Mouse (Mus musculus) macrophage (primary cell): ENCODE measurements around the gene Pdxdc1. TPM values are rescaled to one million over a fixed set of nuclear protein-coding genes. Genes with fewer than 3 reads are reported as not detected.
"Not testable (repeated sequence)": the region's sequence is repeated elsewhere in the genome, so short reads cannot be mapped to it uniquely, and the experiment has no call there.

Source experiments
- H3K27ac ChIP-seq: fragments of 350-480 bp; formaldehyde crosslinking; 2 replicates; pipeline ENCODE4 v1.9.0; 2021
- H3K36me3 ChIP-seq: fragments of 350-480 bp; formaldehyde crosslinking; 2 replicates; pipeline ENCODE4 v1.9.0; 2021; ENCODE audit errors: inconsistent target
- H3K4me3 ChIP-seq: fragments of 350-480 bp; formaldehyde crosslinking; 2 replicates; pipeline ENCODE4 v1.9.0; 2021; ENCODE audit errors: inconsistent target
- H3K79me2 ChIP-seq: fragments of 350-480 bp; formaldehyde crosslinking; 2 replicates; pipeline ENCODE4 v1.9.0; 2021; ENCODE audit errors: inconsistent target
- WGBS: methylation state at CpG from one replicate; pipeline ENCODE4 v1.1.7; 2026; ENCODE audit warnings: inconsistent platforms; ENCODE audit not compliant: missing documents; 5-methylcytosine and 5-hydroxymethylcytosine counted together
- polyA plus RNA-seq: library from polyadenylated mRNA; stranded (reverse); fragments of 250-400 nt; gene quantifications from 3 replicates; pipeline ENCODE4 v1.2.4, GENCODE M21; 2018; ENCODE audit warnings: inconsistent platforms
- total RNA-seq, 78 experiments: library from RNA; depleted of rRNA; stranded (reverse); fragments of 250-400 nt; gene quantifications; 1 replicate in 9 of 78; 2 replicates in 24 of 78; 3 replicates in 43 of 78; 4 replicates in 2 of 78; pipeline ENCODE4 v1.2.4; 2018; ENCODE audit warnings: inconsistent platforms in 56 of 78

The Pdxdc1 gene
- total RNA-seq (2018; cell fraction: chromatin; rRNA removed): 100 to 1,000 TPM in 21 of 26 experiments, 10 to 100 TPM in 5; 48.8 to 233 (median 136) TPM
- 10 to 100 TPM; 47.4 to 77.1 (median 62.6) TPM for total RNA-seq (2018; cell fraction: cytosol; rRNA removed)
- 100 to 1,000 TPM in 7 of 26 experiments, 10 to 100 TPM in 19; 31.2 to 137 (median 81.5) TPM for total RNA-seq (2018; cell fraction: nucleus; rRNA removed)
- polyA plus RNA-seq: 48.3 to 137 TPM (median 49.8 TPM) in 3 replicates

- Histone ChIP-seq H3K36me3 (no peaks in the 10 kb centered on the region), H3K27ac (peak within 1 kb of the TSS; percentile 78), H3K79me2 (peaks cover 71% of the 10 kb centered on the region), H3K4me3 (peak within 1 kb of the TSS; percentile 81)
- under 1% methylated on average over 50 of the region's 57 CpGs for WGBS
Measured at GRCm38 (mm10) chr16:13902888-13903483, at the start of gene Pdxdc1, which contains the start of gene Mpv17l. Gene Pdxdc1, minus strand, starts transcription at chr16:13903131. Gene Mpv17l, plus strand, starts transcription at chr16:13903161.

DNA sequence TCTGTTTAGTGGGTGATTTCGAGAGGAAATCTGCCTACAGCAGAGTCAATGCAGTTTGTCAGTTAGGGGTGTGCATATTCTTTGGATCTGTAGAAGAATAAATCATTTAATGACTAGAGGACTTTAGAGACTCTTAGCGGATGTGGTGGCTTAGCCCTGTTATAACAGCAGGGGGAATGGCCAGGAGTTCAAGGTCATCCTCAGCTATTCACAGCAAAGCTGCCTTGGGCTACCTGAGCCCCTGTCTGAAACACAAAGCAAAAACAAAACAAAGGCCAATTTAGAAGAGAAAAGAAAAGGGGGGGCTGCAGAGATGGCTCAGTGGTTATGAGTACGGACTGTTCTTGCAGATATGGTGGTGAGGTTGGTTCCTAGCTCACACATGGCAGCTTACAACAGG is 48.3 kb upstream of the Pdxdc1 start:
- H3K79me2 ChIP-seq: no peaks in the 10 kb centered on the region
- no peak overlapping the region for H3K4me3 ChIP-seq
- H3K27ac ChIP-seq: no peak overlapping the region
- 92% methylated on average over 3 of the region's 3 CpGs for WGBS
- H3K36me3 ChIP-seq: no peaks in the 10 kb centered on the region

DNA sequence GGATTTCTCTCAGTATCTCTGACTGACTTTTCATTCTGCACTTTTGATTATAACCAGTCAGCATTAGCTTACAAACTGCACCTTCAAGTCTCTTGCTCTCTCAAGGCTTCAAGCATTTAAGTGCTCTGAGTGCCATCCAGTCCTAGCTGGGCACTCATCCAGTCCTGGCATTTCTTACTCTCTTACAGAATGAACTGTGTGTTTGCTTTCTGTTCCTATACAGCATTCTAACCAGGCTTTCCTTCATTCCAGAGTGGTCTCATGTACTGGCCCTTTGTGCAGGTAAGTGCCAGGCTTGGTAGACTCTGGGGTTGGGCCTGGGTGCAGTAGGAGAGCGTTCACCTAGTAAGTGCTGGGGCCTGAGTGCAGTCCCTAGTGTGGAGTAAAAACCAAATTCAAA is 43.4 kb upstream of the Pdxdc1 start:
- H3K4me3 ChIP-seq: no peak overlapping the region
- H3K36me3 ChIP-seq: no peaks in the 10 kb centered on the region
- H3K79me2 ChIP-seq: no peaks in the 10 kb centered on the region
- 92% methylated on average over 1 of the region's 1 CpGs for WGBS
- no peak overlapping the region for H3K27ac ChIP-seq

- H3K4me3 ChIP-seq: no peak overlapping the region
Measured at GRCm38 (mm10) chr16:13945153-13945552, 42.2 kb upstream of the Pdxdc1 start.

GRCm38 (mm10) chr16:13944752-13945151 is 41.8 kb upstream of the Pdxdc1 start:
- WGBS: 71% methylated on average over 5 of the region's 5 CpGs
- no peaks in the 10 kb centered on the region for H3K36me3 ChIP-seq
- no peaks in the 10 kb centered on the region for H3K79me2 ChIP-seq
- no peak overlapping the region for H3K4me3 ChIP-seq
- H3K27ac ChIP-seq: no peak overlapping the region

More at GRCm38 (mm10) chr16:13945153-13945552, 42.2 kb upstream of the Pdxdc1 start:
- no peaks in the 10 kb centered on the region for H3K79me2 ChIP-seq
- whole genome bisulfite sequencing: 98% methylated on average over 4 of the region's 4 CpGs
- H3K27ac ChIP-seq: no peak overlapping the region
- no peaks in the 10 kb centered on the region for H3K36me3 ChIP-seq

DNA sequence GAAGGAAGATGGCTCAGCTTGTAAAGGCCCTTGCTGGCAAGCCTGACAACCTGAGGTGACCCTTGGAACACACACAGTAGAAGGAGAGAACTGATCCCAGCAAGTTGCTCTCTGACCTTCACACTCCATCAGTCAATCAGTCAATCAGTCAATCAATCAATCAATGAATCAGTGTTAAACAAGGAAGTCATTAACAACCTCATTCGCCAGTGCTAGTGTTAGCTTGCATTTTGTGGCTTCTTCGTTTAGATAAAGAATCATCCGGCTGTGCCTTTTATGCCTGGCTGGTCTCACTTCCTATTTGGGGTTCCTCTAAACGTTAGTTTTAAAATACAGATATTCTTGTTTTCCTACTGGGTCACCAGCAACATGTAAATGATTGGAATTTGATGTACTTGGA is 41.2 kb upstream of the Pdxdc1 start:
- Histone ChIP-seq H3K27ac (no peak overlapping the region), H3K4me3 (no peak overlapping the region), H3K79me2 (no peaks in the 10 kb centered on the region), H3K36me3 (no peaks in the 10 kb centered on the region)
- WGBS: 6% methylated on average over 4 of the region's 4 CpGs

GRCm38 (mm10) chr16:13940847-13941395 is 38.0 kb upstream of the Pdxdc1 start:
- WGBS: 5% methylated on average over 34 of the region's 34 CpGs
- H3K4me3 ChIP-seq: no peak overlapping the region

DNA sequence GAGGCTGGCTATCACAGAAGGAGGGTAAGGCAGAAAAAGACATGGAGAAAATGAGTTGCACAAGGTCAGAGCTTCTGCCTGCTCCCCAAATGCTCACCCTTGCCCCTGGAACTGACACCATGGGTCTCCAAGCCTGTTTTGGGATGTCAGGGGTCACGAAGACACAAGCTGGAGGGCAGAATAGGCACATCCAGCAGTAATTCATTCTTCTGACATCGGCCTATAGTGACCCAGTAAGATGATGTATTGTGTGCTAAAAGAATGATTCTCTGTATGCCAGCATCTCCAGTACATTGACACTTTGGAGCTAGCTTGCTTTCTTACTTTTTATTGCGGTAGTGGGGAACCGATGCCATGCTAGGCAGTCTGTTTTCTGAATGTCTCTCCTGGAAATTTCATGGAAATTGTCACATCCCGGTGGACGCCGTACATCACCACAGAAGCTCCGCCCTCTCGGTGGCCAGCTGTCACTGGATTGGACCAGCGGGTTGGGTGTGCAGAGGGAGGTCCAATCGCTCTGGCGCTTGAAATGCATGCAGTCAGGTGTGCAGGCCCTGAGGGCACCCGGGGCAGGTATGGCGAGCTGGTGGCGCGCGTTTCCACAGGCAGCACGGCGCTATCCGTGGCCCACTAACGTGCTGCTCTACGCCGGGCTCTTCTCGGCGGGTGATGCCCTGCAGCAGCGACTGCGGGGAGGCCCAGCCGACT is 37.4 kb upstream of the Pdxdc1 start:
- H3K27ac ChIP-seq: no peak overlapping the region
- 15% methylated on average over 26 of the region's 28 CpGs for WGBS

More at GRCm38 (mm10) chr16:13940847-13941395, 38.0 kb upstream of the Pdxdc1 start:
- Histone ChIP-seq H3K36me3 (no peaks in the 10 kb centered on the region), H3K27ac (no peak overlapping the region), H3K79me2 (no peaks in the 10 kb centered on the region)

GRCm38 (mm10) chr16:13927456-13928075 is 24.6 kb upstream of the Pdxdc1 start:
- WGBS: 94% methylated on average over 4 of the region's 4 CpGs
- H3K79me2 ChIP-seq: no peaks in the 10 kb centered on the region
- no peaks in the 10 kb centered on the region for H3K36me3 ChIP-seq
- H3K27ac ChIP-seq: no peak overlapping the region
- no peak overlapping the region for H3K4me3 ChIP-seq

More for the DNA sequence above, 37.4 kb upstream of the Pdxdc1 start:
- Histone ChIP-seq H3K36me3 (no peaks in the 10 kb centered on the region), H3K79me2 (no peaks in the 10 kb centered on the region), H3K4me3 (no peak overlapping the region)

DNA sequence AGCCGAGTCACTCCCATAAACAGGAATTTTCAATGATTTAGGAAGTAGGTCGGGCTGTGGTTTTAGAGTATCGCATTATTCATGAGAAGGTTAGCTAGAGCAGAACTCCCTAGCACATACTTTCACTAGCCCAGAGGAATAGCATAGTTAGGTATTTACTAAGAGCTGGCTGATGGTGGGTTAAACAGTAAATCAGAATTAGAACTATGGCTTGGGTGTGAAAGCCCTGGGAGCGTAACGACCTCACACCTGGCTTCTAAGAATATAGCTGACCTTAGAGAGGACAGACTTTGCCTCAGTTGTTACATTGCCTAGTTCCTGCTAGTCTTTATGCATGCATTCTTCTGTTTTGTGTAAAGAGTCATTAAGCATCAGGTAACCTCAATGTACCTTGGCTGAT is 20.0 kb upstream of the Pdxdc1 start:
- H3K36me3 ChIP-seq, H3K4me3 ChIP-seq, H3K27ac ChIP-seq, H3K79me2 ChIP-seq: not testable (repeated sequence)
- 100% methylated on average over 5 of the region's 5 CpGs for WGBS

DNA sequence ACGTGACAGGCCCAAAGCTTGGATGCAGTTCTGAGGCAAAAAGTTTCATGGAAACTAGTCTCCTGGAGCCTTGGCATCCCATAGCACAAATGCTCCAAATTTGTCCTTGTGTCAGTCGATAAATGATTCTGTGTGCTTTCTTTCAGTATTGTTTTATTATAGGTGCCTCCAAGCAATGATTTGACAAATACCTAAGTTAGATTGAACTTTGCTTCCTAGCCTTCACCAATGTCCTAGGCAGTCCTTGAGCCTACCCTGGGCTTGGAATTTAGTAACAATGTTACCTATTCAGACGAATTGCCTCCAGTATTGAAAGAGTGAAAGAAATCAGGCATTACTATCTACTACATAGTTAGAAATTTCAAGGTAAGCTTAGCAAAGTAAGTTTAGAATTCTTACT is 19.6 kb upstream of the Pdxdc1 start:
- not testable (repeated sequence) for H3K27ac ChIP-seq, H3K36me3 ChIP-seq, H3K79me2 ChIP-seq, H3K4me3 ChIP-seq
- 89% methylated on average over 3 of the region's 3 CpGs for WGBS

DNA sequence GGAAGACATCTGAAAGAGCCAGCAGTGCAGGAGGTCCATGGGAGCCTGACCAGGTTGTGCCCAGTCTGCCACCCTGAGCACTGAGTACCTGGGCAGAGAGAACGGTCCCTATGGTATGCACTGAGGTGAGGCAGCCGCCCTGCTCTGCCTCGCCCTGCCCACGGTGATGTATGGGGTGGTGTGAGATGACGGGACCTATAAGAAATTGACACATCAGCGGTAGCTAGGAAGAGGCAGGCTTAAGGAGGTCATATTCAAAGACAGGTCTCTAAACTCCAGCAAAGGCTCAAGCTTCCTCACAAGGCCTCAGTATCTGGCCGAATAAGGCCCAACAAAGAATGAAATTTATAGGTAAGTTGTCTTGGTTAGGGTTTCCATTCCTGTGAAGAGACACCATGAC is 18.9 kb upstream of the Pdxdc1 start:
- Histone ChIP-seq H3K27ac (no peak overlapping the region), H3K79me2 (no peaks in the 10 kb centered on the region), H3K4me3 (no peak overlapping the region), H3K36me3 (no peaks in the 10 kb centered on the region)
- WGBS: 99% methylated on average over 7 of the region's 7 CpGs

DNA sequence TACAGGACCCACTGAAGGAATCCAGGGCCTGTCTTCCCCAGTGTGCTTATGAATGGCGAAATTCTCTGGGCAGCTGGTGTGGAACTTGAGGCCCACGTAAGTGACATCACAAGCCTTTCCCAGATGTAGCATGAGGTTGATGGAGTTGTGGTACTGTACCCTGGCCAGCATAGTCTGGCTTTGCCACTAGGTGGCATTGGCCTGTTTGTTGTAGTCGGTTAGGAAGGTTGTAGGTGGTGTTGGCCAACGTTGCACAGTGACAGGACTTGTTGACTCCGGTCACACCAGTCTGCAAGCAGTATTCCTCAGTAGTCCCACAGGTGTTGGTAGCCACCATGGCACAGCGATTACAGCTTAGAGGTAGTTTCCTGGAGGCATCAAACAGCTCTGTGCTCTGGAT is 18.1 kb upstream of the Pdxdc1 start:
- Histone ChIP-seq H3K79me2 (no peaks in the 10 kb centered on the region), H3K36me3 (no peaks in the 10 kb centered on the region), H3K27ac (no peak overlapping the region), H3K4me3 (no peak overlapping the region)
- 92% methylated on average over 6 of the region's 6 CpGs for WGBS

DNA sequence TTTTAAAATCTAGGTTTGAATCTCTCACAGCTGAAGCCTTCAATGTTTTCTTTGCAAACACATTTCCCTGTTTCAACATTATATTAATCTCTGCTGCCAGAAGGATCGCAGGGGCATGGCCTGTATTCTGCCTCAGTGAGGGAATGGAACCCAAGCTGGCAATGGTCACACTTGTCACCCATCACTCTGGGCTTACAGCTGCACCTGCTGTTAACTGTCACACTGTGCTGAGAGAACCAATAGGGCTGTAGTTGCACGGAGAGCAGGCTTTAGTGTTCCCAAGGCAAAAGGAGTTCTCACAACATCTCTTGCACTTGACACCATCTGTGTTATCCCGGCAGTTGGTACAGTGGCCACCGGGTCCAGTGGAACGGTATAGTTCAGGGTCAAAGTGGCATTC is 17.2 kb upstream of the Pdxdc1 start:
- WGBS: 95% methylated on average over 5 of the region's 5 CpGs
- no peaks in the 10 kb centered on the region for H3K79me2 ChIP-seq
- no peak overlapping the region for H3K4me3 ChIP-seq
- H3K27ac ChIP-seq: no peak overlapping the region
- H3K36me3 ChIP-seq: no peaks in the 10 kb centered on the region
